Mouse (Mus musculus) olfactory bulb, adult 2 months (tissue): ENCODE results near the gene Kcnd1.

ENCODE experiments used
- CTCF ChIP-seq: fragments of 200-500 bp; IDR thresholded peaks from 2 replicates; pipeline ENCODE4 v1.5.1; 2012; ENCODE audit warnings: low read depth, mild to moderate bottlenecking, low read length, moderate library complexity; ENCODE audit not compliant: insufficient read depth
- POLR2A ChIP-seq: fragments of 200-500 bp; IDR thresholded peaks from 2 replicates; pipeline ENCODE4 v1.6.1; 2012; ENCODE audit warnings: mild to moderate bottlenecking, low read depth, low read length, moderate library complexity; ENCODE audit not compliant: insufficient read depth

DNA sequence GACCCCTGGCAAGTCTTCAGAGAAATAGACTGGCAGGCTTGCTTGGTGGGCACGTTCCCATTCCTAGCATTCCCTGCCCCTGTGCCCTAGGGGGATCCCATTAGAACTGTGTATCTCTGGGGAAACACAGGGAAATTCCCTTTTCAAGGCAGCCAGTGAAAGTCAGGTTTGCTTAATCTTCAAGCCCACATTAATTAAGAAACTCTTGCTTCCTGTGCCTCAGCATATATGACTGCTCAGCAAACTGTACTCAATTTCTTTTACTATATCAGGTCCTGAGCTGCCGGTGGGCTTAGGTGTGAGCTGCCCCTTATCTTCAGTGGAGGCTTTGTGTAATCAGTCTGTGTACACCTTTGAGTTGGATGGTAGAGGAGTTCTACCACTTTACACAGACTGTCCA lies 43.7 kb downstream of the Kcnd1 start:
- TF ChIP-seq POLR2A, result no peak
- TF ChIP-seq CTCF, result no peak
